Mouse (Mus musculus) forebrain, embryonic 11.5 days (tissue): Measurements from ENCODE around the gene Isg20l2. TPM values are rescaled to one million over a fixed set of nuclear protein-coding genes. Genes with fewer than 3 reads are reported as not detected.
"Not testable (repeated sequence)": the region's sequence is repeated elsewhere in the genome, so short reads cannot be mapped to it uniquely, and the experiment has no call there.

Source experiments
- ATAC-seq: fragments of 200-750 bp; cut with Nextera tagmentation; replicated peaks from 2 replicates; pipeline ENCODE4 v1.8.0; 2017; ENCODE audit warnings: moderate TSS enrichment; ENCODE audit not compliant: low FRiP score
- DNase-seq: peaks from one replicate; pipeline ENCODE4 v3.0.0-alpha.2; 2017; ENCODE audit warnings: low spot score
- H3K27ac ChIP-seq: fragments of 300-500 bp; sonication (generic); 2 replicates; pipeline ENCODE4 v1.5.1; 2014; ENCODE audit warnings: low read depth, low read length
- H3K27me3 ChIP-seq: fragments of 300-500 bp; sonication (generic); 2 replicates; pipeline ENCODE4 v1.6.1; 2014; ENCODE audit warnings: mild to moderate bottlenecking, low read length, mixed read lengths; ENCODE audit not compliant: control insufficient read depth, insufficient read depth
- H3K36me3 ChIP-seq: fragments of 300-500 bp; sonication (generic); 2 replicates; pipeline ENCODE4 v1.6.1; 2014; ENCODE audit warnings: mild to moderate bottlenecking, low read length, moderate library complexity, mixed read lengths; ENCODE audit not compliant: control insufficient read depth, insufficient read depth
- H3K4me1 ChIP-seq: fragments of 300-500 bp; sonication (generic); replicated peaks from 2 replicates; pipeline ENCODE4 v1.6.1; 2014; ENCODE audit warnings: low read length, mixed read lengths; ENCODE audit not compliant: control insufficient read depth, insufficient read depth
- H3K4me2 ChIP-seq: fragments of 300-500 bp; sonication (generic); 2 replicates; pipeline ENCODE4 v1.6.1; 2014; ENCODE audit warnings: low read depth, mild to moderate bottlenecking, low read length, moderate library complexity, mixed read lengths; ENCODE audit not compliant: severe bottlenecking
- H3K4me3 ChIP-seq: fragments of 300-500 bp; sonication (generic); 2 replicates; pipeline ENCODE4 v1.5.1; 2014; ENCODE audit warnings: low read depth, low read length
- H3K9ac ChIP-seq: fragments of 300-500 bp; sonication (generic); 2 replicates; pipeline ENCODE4 v1.6.1; 2014; ENCODE audit warnings: low read length
- H3K9me3 ChIP-seq: fragments of 300-500 bp; sonication (generic); 2 replicates; pipeline ENCODE4 v1.6.1; 2016; ENCODE audit warnings: low read length, mixed read lengths; ENCODE audit not compliant: control insufficient read depth
- WGBS: fragments of 180-500 bp; shearing (Covaris S2); extraction: QIAGEN DNeasy Blood & Tissue Kit; methylation state at CpG from one replicate; pipeline ENCODE4 v1.1.7; 2014; 5-methylcytosine and 5-hydroxymethylcytosine counted together
- polyA plus RNA-seq: library from polyadenylated mRNA; unstranded; fragments of >200 nt; fragmentation: Nextera tagmentation; extraction: Ambion mirVana; gene quantifications from 2 replicates; pipeline ENCODE4 v1.2.1, GENCODE M21; 2014

Gene Isg20l2
- polyA plus RNA-seq, 1 experiment from 2014 or later = 73.9 TPM

DNA sequence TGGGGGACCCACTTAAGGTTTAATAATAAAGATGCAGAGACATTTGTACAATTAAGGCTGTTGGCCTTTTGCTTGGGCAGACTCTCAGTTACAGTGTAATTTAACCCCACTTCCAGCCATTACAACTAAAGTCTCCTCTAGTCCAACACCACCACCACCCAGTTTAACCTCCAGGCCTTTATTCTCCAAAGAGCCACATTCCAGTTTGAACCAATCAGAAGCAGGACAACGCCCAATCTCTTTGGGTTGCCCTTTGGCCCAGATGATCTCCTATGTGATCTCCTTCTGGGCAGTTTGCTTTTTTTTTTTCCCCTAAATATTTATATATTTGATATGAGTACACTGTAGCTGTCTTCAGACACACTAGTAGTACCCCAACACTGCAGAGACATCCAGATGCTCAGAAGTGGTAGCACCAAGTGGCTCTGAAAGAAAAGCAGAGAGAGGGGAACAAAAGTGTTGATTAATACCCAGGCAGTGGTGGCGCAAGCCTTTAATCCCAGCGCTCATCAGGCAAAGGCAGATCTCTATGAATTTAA, 36.7 kb upstream of the Isg20l2 start:
- no peaks in the 10 kb centered on the region for H3K9me3 ChIP-seq
- no peak overlapping the region for H3K27ac ChIP-seq
- ATAC-seq (no peak), DNase-seq (no peak)
- no peak overlapping the region for H3K4me3 ChIP-seq
- H3K4me2 ChIP-seq = no peak overlapping the region
- 69% methylated on average over 3 of the region's 3 CpGs for WGBS
- no peaks in the 10 kb centered on the region for H3K4me1 ChIP-seq
- H3K9ac ChIP-seq = no peak overlapping the region
- H3K27me3 ChIP-seq = no peaks in the 10 kb centered on the region
- no peaks in the 10 kb centered on the region for H3K36me3 ChIP-seq

DNA sequence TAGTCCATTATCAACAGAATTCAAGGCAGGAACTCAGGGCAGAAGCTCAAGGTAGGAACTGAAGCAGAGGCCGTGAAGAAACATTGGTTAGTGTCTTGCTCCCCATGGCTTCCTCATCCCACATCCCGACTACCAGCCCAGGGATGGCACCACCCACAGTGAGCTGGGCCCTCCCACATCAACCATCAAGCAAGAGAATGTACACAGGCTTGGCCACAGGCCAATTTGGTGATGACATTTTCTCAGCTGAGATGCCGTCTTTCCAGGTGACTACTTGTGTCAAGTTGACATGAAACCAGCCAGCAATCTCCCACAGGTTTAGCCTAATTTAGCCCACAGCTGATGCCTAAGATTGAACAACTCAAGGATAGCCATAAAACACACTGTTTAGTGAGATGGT, 30.8 kb upstream of the Isg20l2 start:
- ATAC-seq = no peak
- no peak for DNase-seq
- WGBS = 82% methylated on average over 3 of the region's 3 CpGs

DNA sequence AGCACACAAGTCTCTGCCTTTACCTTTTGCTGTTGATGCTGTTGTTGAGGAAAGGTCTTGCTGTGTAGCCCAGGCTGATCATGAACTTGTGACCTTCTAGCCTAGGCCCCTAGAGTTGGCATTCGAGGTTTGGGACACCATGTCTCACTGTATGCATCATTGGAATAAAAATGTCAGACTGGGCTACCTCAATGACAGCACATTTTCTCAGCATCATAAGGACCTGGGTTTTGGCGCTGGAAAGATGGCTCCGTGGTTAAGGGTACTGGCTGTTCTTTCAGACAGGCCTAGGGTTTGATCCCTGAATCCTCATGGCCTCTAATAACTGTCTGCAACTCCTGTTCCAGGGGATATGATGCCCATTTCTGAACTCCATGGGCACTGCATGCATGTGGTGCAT, 30.3 kb upstream of the Isg20l2 start:
- DNase-seq = no peak
- ATAC-seq = no peak
- Histone ChIP-seq H3K4me1 (no peaks in the 10 kb centered on the region), H3K27ac (no peak overlapping the region), H3K27me3 (no peaks in the 10 kb centered on the region), H3K4me3 (no peak overlapping the region), H3K36me3 (no peaks in the 10 kb centered on the region), H3K9me3 (no peaks in the 10 kb centered on the region), H3K9ac (no peak overlapping the region), H3K4me2 (no peak overlapping the region)
- WGBS = 84% methylated on average over 3 of the region's 3 CpGs

More for the DNA sequence above, 30.8 kb upstream of the Isg20l2 start:
- Histone ChIP-seq H3K27me3 (no peaks in the 10 kb centered on the region), H3K9me3 (no peaks in the 10 kb centered on the region), H3K27ac (no peak overlapping the region), H3K4me2 (no peak overlapping the region), H3K4me1 (no peaks in the 10 kb centered on the region), H3K36me3 (no peaks in the 10 kb centered on the region), H3K9ac (no peak overlapping the region), H3K4me3 (no peak overlapping the region)

DNA sequence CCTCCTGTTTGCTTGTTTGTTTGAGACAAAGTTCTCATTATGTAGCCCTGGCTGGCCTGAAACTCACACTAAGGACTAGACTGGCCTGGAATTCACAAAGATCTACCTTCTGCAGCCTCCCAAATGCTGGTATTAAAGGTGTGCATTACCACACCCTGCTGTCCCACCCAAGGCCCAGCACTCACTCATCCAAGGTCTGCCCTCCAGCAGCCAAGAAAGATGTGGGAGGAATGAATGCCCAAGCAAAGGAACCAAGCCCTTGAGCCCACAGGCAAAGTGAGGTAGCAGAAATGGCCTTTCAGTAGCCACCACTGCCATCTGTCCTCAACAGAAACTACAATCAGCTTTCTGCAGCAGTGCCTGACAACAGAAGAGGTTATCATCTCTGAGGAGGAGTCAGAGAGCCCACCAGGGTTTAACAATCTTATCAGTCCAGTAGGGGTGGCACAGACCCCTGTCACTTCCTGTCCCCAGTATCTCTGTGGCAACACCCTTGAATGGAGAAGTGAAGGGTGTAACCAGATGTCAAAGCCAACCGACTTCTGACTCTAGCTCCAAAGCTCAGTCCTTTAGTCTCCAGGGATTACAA, 29.0 kb upstream of the Isg20l2 start:
- 76% methylated on average over 1 of the region's 1 CpGs for WGBS
- Histone ChIP-seq H3K36me3 (no peaks in the 10 kb centered on the region), H3K4me3 (no peak overlapping the region), H3K9ac (no peak overlapping the region), H3K27me3 (no peaks in the 10 kb centered on the region), H3K4me2 (no peak overlapping the region), H3K27ac (no peak overlapping the region), H3K9me3 (no peaks in the 10 kb centered on the region), H3K4me1 (no peaks in the 10 kb centered on the region)
- ATAC-seq (no peak), DNase-seq (no peak)

DNA sequence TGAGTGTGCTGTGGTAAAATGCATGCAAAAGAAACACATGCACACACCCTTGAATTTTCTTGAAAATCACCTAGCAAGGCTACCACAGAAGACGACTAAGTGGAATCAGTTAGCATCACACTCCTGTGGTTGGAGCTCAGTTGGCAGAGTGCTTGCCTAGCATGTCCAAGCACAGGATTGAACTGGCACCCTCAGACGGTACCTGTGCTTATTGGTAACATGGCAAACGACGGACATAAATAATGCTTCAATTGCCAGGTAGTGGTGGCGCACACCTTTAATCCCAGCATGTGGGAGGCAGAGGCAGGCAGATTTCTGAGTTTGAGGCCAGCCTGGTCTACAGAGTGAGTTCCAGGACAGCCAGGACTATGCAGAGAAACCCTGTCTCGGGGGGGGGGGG, 28.2 kb upstream of the Isg20l2 start:
- H3K27ac ChIP-seq, H3K4me1 ChIP-seq, ATAC-seq, H3K36me3 ChIP-seq, DNase-seq, H3K9me3 ChIP-seq, H3K27me3 ChIP-seq, H3K4me3 ChIP-seq, H3K9ac ChIP-seq, H3K4me2 ChIP-seq: not testable (repeated sequence)
- whole genome bisulfite sequencing = 93% methylated on average over 5 of the region's 6 CpGs

DNA sequence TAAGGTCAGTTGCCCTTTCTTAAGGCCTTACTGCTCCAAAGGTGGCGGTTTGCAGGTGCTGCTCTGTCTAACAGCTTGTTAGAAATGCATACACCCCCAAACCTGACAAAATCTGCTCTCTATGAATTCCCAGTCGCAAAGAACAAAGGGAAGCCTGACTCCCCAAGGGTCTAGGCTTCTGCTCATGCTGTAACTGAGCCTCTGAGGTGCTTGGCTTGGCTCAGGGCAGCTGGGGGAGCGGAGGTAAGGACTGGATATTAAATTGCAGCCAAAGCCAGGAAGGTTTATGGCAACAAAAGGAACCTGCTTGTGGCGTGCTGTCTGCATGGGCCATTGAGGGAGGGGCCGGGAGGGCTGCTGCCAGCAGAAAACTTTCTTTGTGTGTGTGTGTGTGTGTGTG, 26.3 kb upstream of the Isg20l2 start:
- peaks cover 10% of the 10 kb centered on the region for H3K4me1 ChIP-seq
- no peak overlapping the region for H3K4me2 ChIP-seq
- H3K36me3 ChIP-seq = no peaks in the 10 kb centered on the region
- H3K9me3 ChIP-seq = no peaks in the 10 kb centered on the region
- H3K27me3 ChIP-seq = no peaks in the 10 kb centered on the region
- H3K9ac ChIP-seq = no peak overlapping the region
- no peak overlapping the region for H3K27ac ChIP-seq
- WGBS = 55% methylated on average over 5 of the region's 5 CpGs
- no peak overlapping the region for H3K4me3 ChIP-seq
- no peak for ATAC-seq
- no peak for DNase-seq

DNA sequence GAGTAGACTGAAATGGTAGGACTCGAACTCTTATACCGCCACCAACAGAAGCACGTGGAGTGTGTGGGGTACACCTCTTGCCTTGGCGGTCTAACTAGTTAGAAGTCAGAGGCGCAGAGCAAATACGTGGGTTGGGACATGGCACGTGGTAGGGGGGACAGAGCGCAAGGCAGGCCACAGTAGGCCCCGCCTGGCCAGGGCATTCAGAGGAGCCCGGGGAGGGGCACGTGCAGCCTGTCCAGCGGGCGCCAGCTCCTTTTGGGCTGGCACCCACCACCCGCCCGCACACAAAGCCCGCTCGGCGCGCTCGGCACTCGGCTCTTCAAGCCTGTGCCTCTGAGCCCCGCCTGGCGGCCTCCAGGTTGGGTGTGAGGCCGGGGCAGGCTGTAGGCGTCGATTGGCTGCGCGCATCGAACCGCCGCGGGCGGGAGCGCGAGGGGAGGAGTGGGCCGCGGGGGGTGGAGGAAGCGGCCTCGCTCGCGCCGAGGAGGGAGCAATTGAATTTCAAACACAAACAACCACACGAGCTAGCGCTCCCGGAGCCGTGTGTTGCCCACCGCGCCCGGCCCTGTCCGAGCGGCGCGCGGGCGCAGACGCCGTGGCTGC, 24.1 kb upstream of the Isg20l2 start, which contains the start of gene Hdgf:
Hdgf (plus strand) TSS at position 442 of the 606 bp plus-strand sequence.
- Histone ChIP-seq H3K4me3 (peak within 1 kb of the TSS; percentile 99), H3K9me3 (no peaks in the 10 kb centered on the region), H3K27me3 (no peaks in the 10 kb centered on the region), H3K9ac (peak within 1 kb of the TSS; percentile 99), H3K27ac (peak within 1 kb of the TSS; percentile 89), H3K4me1 (peaks cover 22% of the 10 kb centered on the region), H3K4me2 (peak within 1 kb of the TSS; percentile 78), H3K36me3 (no peaks in the 10 kb centered on the region)
- peak; percentile 94 for ATAC-seq
- peak; percentile 99 for DNase-seq
- WGBS = under 1% methylated on average over 54 of the region's 57 CpGs

DNA sequence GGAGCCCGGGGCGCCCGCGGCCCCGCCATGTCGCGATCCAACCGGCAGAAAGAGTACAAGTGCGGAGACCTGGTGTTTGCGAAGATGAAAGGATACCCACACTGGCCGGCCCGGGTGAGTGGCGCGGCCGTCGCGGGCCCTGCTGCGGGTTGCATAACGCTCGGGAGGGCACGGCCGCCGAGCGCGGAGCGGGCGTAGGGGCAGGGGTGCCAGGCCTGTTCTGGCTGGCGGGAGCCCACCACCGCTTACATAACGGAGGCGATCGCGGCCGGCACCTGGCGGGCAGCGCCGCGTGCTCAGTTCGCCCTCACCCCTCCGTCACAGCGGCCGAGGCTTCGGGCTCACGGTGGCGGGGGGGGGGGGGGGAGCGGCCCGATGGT, 23.5 kb upstream of the Isg20l2 start:
- Histone ChIP-seq H3K9ac (peak overlapping the region; percentile 99), H3K4me3 (peak overlapping the region; percentile 99), H3K27ac (peak overlapping the region; percentile 89), H3K27me3 (no peaks in the 10 kb centered on the region), H3K4me2 (peak overlapping the region; percentile 78), H3K4me1 (peaks cover 22% of the 10 kb centered on the region), H3K9me3 (no peaks in the 10 kb centered on the region), H3K36me3 (no peaks in the 10 kb centered on the region)
- peak; percentile 34 for ATAC-seq
- DNase-seq = peak; percentile 77
- WGBS = 0% methylated on average over 41 of the region's 47 CpGs
